Comparison of ENCODE assay signal across 8 mouse cellular contexts in the genomic region with DNA sequence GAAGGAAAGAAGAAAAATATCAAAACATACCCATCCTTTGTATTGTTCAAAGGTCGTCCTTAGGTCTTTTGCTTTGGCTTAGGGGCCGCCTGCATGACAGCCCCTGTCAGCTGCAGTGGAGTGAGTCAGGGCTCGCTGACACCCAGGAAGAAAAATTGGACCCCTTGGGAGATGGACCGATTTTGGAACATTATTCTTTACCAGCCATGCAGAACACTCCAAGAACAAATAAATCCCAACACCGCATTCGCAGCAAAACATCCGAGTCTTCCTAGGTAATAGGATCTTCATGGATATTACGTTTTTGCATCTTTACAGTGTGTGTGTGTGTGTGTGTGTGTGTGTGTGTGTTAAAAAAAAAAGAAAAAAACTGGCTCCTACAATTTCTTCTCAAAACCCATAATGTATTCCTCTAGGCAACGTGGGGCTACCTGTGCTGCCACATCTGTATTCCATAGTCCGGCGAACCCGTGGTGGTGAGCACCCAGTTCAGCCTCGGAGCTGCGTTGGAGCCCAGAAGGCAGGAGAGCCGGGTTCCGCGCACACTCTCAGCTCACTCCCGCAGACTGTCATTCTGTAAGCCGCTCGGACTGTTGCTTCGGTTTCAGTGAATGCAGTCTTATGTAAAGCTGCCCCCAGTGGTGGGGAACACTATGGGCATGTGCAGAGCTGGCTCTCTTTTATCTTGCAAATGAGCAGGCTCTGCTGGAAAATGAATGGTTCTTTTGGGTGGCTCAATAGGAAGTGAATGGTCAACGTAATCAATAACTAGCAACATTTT. TPM values are rescaled to one million over a fixed set of nuclear protein-coding genes. Genes with fewer than 3 reads are reported as not detected.
A peak's percentile ranks its signal among the peaks of the same experiment; 100 is the strongest.
DNase-seq lines count a peak whose midpoint lies in the region; ATAC-seq and TF ChIP-seq lines count a peak whose summit lies in the region.

A gene (minus strand): TSS at position 598 of the 781 bp plus-strand sequence.

- no peak for TF ChIP-seq POLR2A in small intestine, adult 2 months (IDR thresholded peaks at IDR 0.05; ENCODE audit: low read depth, low read length)

- peak within 1 kb of the TSS; percentile 32 for H3K4me3 ChIP-seq in intestine, embryonic 15.5 days (replicated peaks)
- peak within 1 kb of the TSS; percentile 22; the same call in 1 of the 2 replicates for H3K4me3 ChIP-seq in small intestine, adult 2 months (ENCODE audit: low read depth, low read length)

- H3K27me3 ChIP-seq in intestine, embryonic 15.5 days (replicated peaks) = peaks cover 9% of the 10 kb centered on the region; the same call in 1 of the 2 replicates
- H3K27me3 ChIP-seq in small intestine, adult 2 months (ENCODE audit: control insufficient read depth, insufficient read depth, low read length) = no peaks in the 10 kb centered on the region

- no peaks in the 10 kb centered on the region for H3K9me3 ChIP-seq in intestine, embryonic 15.5 days

- peak within 1 kb of the TSS; percentile 70 for H3K4me2 ChIP-seq in intestine, embryonic 15.5 days (replicated peaks)

- H3K27ac ChIP-seq in intestine, embryonic 15.5 days = no peak within 1 kb of the TSS
- H3K27ac ChIP-seq in small intestine, adult 2 months (ENCODE audit: insufficient read depth, low read depth, low read length) = no peak within 1 kb of the TSS

- DNase-seq in WW6 (ENCODE audit: low read depth, low spot score) = peak; percentile 53
- peak; percentile 92 to 93 for DNase-seq in cerebellum, postnatal 25 days
- DNase-seq in frontal cortex, postnatal 25 days (ENCODE audit: low spot score in 2 of 2) = peak; percentile 68 to 81
- DNase-seq in left cerebral cortex, adult 9 months (ENCODE audit: low spot score in 2 of 2) = peak; percentile 72 to 91
- DNase-seq in mesoderm, embryonic 11.5 days (ENCODE audit: low read depth, low spot score) = peak; percentile 87
- DNase-seq in thymus, postnatal 4 days = no peak

- no peak for TF ChIP-seq CTCF in small intestine, adult 2 months (IDR thresholded peaks at IDR 0.05; ENCODE audit: extremely low read depth, insufficient read length, insufficient replicate concordance, low read depth, low read length)

- no peak within 1 kb of the TSS for H3K9ac ChIP-seq in intestine, embryonic 15.5 days

- no peaks in the 10 kb centered on the region for H3K36me3 ChIP-seq in intestine, embryonic 15.5 days
- no peaks in the 10 kb centered on the region for H3K36me3 ChIP-seq in small intestine, adult 2 months (ENCODE audit: control insufficient read depth, insufficient read depth, low read length)

- 7% methylated on average over 22 of the region's 22 CpGs for WGBS in intestine, embryonic 15.5 days
- 8% methylated on average over 22 of the region's 22 CpGs for WGBS in small intestine, adult 2 months

- ATAC-seq in intestine, embryonic 15.5 days = peak; percentile 90

- peaks cover 3% of the 10 kb centered on the region; the same call in 1 of the 2 replicates for H3K4me1 ChIP-seq in intestine, embryonic 15.5 days (replicated peaks)
- H3K4me1 ChIP-seq in small intestine, adult 2 months (ENCODE audit: control insufficient read depth, insufficient read depth, insufficient read length, low read length) = no peaks in the 10 kb centered on the region

RNA-seq across cellular contexts. Expression of the gene that starts here (rescaled TPM):
- polyA plus RNA-seq in intestine, embryonic 15.5 days (2015; fragmentation: Nextera tagmentation; extraction: Ambion mirVana) = 3.8 and 4.0 TPM in 2 replicates
- 0.10 and 0.25 TPM in 2 replicates for polyA plus RNA-seq in small intestine, adult 2 months (2012; rRNA removed)
